Mouse (Mus musculus): Measurements from ENCODE around the gene Apold1.

Gene Apold1

DNA sequence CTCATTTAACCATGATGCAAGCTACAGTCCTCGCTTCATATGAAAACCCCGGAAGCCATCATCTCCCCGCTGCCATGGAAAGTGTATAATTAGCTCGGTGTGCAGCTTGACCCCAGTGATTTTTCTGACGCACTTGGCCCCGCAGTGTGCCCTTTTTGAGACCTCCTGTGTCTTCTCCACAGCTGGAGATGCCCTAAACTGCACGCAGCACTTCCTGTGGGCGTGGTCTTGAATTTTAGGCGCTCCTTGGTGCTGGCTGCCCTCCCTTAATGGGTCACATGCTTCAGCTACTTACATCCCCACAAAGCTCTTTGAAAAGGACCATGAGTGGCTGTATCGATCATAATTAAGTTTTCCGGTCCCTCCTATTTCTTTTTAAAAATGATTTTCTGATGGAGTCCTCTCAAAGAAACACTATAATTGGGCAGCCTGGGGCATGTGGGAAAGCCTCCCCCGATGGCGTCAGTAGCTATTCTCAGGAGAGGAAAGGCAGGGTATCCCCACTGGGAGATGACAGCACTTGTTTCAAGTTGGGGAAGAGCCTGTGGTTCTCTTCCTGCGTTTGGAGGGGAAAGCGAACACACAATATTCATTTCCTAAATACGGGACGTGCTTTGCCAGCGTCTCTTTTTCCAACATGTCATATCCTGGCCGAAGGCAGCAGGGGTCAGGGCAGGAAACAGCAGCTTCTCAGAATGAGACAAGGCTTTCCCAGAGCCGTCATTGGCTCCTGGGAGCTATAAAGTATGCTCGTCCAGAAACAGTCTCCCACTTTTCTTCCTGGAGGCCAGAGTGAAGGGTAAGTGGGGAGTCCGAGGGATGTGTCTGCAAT, at the start of gene Apold1:
TSS of gene Apold1 (plus strand) at position 488 of the 832 bp plus-strand sequence.
- DNase-seq (ENCODE audit: low read depth, low spot score) = no peak

DNA sequence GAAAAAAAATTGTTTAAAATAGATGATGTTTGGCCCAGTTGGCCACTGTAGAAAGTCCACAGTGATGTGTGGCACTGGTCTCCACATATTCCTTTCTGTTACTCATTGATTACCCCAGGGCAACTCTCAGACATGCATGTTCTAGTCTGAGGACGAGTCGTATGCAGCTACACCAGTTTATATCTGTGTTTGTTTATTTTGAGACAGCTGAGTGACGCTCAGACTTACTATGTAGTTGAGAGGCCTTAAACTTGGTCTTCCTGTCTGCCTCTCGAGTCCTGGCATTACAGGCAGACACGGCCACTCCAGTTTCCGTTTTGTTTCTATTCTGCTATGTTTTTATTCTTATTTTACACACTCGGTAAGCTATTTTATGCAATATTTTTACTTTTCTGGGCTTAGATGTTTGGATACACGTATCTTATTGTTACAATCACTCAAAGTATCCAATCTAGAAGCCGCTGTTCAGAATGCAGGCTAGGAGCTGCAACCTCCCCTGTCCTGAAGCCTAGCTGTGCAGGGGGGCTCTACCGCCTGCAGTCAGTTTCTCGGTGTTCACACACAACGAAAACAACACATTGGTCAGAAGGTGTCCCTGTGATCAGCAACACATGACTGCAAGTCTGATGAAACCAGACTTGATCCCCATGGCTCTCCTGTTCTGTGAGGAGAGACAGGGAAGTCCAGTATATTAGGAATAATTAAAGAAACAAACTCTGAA, 48.9 kb upstream of the Apold1 start:
- no peak for DNase-seq (ENCODE audit: low read depth, low spot score)

DNA sequence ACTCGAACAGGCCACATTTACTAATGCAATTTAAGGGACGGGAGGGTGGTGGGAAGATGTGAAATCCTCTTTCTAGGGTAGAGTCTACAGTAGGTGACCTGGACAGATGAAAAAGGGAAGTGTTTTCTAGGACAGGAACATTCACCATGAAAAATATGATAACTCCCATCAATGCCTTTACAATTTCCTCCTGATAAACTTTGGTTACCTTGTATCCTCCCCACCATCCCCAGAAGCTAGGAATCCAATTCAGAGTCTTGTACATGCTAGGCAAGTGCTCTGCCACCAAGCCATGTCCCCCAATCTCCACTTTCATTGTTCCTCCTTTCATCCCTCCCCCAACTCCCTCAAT, 48.3 kb upstream of the Apold1 start:
- no peak for DNase-seq (ENCODE audit: low read depth, low spot score)

DNA sequence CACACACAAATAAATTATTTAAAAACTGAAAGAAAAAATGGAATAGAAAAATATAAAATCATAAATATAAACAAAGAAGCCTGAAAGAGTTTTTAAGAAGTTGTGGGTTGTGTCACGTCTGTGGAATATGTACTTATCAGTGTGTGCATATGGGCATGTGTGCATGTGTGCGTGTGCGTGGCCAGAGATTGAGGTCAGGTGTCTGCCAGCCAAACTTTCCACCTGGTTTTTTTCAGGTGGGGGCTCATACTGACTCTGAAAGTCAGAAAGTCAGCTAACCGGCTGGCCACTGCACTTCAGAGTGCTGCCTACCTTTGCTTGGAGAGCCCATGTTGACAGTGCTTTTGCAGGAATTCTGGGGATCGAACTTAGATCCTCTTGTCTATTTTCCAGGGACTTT, 47.2 kb upstream of the Apold1 start:
- no peak for DNase-seq (ENCODE audit: low read depth, low spot score)

DNA sequence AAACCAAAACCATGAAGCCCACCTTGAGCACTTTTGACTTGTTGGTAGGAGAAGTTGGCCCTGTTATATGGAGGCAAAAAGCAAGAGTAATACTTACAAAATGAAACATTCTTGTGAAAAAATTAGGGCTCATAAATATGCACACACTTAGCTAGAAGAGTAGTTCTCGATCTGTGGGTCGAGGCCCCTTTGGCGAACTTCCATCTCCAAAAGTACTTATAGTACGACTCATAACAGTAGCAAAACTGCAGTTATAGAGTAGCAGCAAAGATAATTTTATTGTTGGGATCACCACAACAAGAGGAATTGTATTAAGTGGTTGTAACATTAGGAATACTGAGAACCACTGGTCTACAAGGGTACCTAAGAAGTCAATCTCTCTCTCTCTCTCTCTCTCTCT, 41.7 kb upstream of the Apold1 start:
- no peak for DNase-seq (ENCODE audit: low read depth, low spot score)

DNA sequence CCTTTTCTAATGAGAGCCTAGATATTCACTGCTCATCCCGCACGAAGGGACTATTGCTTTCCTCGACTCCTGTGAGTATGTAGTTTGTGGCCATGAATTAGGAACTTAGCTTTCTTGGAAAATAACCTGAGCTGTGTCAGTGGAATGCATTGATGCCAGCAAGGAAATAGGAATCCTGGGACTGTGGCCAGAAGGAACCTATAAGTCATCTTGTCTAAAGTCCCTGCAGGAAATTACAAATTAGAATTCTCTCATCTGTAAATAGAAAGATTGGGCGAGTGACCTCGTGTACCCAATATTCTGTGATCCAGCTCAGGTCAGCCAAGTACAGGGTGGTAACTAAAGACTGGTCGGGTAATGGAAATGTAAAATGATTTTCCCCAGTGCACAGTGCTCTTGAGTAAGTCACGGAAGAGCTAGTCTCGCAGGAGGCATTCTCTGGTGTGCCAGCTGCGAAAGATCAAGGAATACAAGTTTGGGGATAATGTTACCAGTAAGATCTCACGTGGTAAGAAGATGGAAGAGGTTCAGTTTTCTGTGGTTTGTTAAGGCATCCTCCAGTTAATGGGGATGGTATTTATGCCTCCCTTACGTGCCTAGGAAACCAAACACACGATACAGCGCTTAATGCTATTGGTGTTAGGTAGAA, 37.6 kb upstream of the Apold1 start:
- DNase-seq (ENCODE audit: low read depth, low spot score) = no peak

DNA sequence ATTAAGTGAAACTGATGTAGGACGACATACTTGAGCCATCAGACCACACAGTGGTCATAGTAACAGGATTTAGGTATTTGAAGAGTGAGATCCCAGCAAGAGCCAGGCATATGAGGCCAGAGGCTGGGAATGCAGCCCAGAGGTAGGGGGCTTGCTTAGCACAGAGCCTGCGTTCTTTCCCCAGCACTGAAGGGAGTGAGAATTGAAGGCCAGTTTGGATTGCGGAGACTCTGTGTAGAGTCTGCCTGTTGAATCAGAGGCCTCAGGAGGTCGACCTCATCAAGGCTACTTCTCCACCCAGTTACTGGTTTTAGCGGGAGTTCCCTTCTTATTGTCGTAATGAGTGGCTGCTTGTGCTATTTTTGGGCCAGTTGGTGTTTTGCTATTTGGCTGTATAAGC, 35.5 kb upstream of the Apold1 start:
- no peak for DNase-seq (ENCODE audit: low read depth, low spot score)

DNA sequence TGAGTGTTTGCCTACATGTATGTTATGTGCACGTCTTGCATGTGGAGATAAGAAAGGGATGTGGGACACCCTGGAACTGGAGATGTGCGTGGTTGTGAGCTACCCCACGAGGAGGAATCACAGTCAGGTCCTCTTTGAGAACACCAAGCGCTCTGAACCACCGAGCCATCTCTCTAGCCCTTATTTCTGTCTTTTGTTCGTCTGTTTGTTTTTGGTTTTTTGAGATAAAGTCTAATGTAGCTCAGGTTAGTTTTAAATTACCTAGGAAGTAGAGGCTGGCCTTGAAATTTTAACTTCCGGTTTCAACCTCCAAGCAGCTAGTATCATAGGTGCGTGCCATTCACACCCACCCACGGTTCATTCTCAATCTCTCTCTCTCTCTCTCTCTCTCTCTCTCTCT, 34.7 kb upstream of the Apold1 start:
- DNase-seq (ENCODE audit: low read depth, low spot score) = no peak

DNA sequence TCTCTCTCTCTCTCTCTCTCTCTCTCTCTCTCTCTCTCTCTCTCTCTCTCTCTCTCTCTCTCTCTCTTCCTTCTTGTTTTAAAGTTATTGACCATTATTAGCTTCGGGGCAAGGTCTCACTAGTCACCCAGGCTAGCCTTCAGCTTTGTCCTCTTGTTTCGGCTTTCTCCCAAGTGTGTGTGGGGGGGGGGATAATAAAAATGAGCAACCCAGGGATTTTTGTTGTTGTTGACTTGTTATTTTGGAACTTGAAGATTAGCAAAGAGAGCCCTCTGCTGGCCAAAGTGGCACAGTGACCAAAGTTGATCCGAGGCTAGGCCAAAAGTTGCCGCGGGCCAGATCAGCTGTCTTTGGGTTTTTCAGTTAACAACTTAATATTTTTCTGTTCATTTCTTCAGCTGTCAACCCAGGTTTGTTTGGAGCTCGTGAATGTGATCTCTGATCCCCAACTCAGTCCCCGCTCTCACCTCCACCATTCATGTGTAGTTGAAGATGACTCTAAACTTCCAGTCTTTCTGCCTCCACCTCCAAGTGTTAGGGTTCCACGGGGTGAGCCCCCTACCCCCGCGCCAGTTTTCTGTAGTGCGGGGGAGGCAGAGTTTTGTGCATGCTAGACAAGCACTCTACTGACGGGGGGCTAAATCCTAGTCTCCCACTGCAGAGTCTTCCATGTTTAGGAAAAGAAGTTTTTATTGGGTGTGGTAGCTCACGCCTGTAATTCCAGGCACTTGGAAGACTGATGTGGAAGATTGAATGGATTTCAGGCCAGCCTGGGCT, 34.0 kb upstream of the Apold1 start:
- DNase-seq (ENCODE audit: low read depth, low spot score) = peak; percentile 37

DNA sequence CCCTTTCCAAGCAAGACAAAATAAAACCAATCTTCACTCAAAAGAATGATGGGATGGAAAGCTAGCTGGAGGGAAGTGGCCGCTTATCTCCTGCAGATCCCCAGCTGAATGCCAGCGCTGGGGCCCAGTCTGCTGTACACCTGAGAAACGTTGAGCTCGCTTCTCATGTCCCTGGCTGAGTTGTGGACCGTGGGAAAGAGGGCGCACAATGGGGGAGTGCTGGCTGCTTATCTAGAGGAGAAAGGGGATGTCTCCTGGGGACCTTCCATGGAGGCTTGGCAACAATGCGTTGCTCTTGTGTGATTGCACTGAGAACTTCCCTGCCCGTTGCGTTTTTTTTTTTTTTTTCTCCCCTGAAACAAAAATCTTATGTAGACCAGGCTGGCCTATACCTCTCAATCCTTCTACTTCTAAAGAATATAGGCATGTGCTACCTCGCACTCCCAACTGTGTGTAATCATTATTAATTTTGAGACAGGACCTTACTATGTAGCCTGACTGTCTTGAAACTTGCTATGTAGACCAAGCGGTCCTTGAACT, 32.9 kb upstream of the Apold1 start:
- DNase-seq (ENCODE audit: low read depth, low spot score) = no peak

DNA sequence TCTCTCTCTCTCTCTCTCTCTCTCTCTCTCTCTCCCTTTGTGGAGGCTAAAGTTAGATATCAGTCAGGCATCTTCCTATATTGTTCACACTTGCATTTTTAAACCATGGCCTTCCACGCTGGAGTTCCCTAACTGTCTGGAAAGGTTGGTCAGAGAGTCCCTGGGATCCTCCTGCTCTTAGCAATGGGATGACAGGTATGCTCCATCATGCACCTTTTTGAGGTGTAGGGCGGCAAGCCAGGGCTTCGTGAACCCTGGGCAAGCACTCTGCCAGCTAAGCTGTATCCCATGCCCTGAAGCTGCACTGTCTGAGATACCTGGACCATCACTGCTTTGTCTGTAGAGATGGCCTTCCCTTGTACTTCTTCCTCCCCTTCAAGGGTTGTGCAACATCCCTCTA, 32.3 kb upstream of the Apold1 start:
- DNase-seq (ENCODE audit: low read depth, low spot score) = no peak

DNA sequence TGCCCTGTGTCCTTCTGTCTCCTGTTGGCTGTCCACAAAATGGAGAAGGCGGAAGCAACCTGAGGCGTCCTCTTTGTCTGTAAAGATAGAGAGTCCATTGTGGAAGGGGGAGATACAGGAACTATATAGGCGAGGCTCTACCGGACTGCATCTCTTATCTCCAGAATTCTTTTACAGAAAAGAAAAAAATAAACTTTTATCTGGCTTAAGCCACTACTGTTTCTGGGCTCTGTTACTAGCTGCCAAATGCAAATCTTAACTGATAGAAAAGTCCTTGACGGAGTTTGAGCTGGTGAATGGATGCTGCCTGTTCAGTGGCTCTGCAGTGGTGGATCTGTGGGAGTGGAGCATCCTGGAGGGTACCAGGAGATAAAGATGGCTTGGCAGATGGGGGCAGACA, 30.2 kb upstream of the Apold1 start:
- DNase-seq (ENCODE audit: low read depth, low spot score) = no peak

DNA sequence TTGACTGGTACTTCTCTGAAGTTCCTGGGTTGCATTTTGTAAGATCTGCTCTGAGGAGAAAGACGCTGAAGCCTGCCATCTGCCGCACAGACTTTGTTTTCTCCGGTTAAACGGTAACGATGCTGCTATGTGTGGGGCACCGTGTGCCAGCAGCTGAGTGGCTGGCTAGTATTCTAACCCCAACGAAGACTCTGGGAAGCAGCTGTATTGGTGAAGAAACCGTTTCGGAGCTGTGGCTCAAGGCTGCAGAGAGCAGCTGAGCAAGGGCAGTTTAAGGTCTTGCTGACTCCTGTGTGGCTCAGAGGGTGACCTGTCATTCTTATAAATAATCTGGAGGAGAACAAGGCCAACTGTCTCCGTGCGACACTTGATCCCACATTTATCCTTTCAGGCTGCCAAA, 27.5 kb upstream of the Apold1 start:
- no peak for DNase-seq (ENCODE audit: low read depth, low spot score)

DNA sequence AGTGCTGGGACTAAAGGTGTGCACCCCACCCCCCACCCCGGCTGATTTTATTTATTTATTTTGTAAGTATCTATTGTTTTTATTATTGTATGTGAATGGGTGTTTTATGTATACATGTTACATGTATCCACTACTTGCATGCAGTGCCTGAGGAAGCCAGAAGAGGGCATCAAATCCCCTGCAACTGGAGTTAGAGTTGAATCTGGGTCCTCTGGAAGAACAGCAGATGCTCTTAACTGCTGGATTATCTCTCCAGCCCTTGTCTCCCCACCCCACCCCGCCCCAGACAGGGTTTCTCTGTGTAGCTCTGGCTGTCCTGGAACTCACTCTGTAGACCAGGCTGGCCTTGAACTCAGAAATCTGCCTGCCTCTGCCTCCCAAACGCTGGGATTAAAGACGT, 25.1 kb upstream of the Apold1 start:
- no peak for DNase-seq (ENCODE audit: low read depth, low spot score)

DNA sequence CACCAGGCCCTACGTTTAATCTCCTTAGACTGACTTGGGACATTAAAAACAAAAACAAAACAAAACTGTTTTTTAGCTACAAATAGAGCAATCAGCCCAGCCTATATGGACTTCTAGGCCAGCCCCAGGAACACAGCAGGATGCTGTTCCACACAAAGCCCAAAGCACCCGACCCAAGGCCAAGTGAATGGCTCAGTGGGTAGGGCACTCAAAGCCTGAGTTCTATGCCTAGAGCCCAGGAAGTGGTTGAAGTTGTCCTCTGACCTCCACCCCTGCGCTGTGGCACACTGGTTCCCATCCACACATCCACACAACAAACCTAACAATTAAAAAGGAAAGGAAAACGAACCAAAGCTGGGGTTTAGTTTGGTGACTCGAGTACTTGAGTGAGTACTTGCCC, 20.2 kb upstream of the Apold1 start:
- DNase-seq (ENCODE audit: low read depth, low spot score) = no peak

DNA sequence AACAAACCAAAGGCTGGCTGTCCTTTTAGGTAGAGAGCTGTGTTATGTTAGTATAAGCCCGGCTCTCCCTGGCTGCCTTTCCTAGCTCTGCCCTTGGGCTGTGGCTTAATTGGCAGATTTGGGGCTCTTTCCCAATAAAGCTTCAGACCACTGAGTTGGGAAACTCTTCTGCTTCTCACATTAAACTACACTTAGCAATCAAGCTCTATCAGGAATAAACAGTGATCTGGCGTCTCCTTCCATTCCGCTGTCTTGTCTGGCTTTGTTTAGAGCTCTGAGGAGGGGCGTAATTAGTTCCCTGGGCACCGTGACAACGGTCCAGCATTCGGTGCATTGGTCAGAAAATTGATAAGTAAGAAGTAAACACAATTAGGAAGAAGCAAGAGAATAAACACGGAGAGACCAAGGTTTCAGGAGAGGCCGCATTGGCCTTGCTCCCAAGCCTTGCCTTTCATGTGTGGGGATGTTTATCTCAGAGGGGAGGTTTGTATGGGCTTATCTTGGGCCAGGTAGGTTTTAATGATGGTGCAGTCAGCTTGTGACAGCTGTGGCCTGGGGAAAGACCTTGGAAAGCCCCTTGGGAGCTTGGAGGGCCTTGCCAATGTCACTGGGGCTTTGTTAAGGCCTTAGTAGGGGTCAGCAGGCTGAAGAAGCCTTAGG, 19.5 kb upstream of the Apold1 start:
- DNase-seq (ENCODE audit: low read depth, low spot score) = no peak

DNA sequence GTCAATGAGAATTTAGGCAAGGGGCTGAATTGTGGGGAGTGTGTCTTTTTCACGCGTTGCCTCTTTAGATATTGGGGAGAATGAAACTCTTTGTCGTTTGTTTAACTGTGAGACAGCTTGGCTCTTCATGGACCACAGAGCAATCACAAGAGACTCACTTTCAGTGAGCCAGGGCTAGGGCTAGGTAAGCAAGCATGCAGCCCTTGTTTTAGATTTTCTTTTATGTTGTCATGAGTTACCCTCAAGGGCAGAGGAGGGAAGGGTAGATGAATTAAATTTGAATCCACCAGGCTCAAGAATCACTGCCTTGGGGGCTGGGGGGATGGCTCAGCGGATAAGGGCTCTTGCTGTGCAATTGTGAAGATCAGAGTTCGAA, 19.0 kb upstream of the Apold1 start:
- DNase-seq (ENCODE audit: low read depth, low spot score) = no peak

DNA sequence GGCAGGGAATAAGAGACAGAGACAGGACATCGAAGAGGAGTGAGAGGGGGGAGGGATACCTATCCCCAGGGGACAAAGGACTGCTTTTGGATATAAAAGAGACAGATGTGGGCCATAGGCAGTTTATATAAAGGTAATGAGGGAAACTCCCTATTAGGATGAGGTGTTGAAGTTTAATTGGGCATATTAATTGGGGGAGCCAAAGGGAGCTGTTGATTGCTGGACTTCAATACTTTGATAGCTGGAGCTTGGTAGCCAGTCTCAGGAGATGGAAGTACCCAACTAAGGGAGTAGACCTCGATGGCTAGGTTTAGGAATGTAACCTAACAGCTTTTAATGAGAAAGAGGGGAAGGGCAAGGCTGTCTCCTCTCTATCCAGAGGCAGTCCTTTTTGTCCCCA, 17.6 kb upstream of the Apold1 start:
- no peak for DNase-seq (ENCODE audit: low read depth, low spot score)

DNA sequence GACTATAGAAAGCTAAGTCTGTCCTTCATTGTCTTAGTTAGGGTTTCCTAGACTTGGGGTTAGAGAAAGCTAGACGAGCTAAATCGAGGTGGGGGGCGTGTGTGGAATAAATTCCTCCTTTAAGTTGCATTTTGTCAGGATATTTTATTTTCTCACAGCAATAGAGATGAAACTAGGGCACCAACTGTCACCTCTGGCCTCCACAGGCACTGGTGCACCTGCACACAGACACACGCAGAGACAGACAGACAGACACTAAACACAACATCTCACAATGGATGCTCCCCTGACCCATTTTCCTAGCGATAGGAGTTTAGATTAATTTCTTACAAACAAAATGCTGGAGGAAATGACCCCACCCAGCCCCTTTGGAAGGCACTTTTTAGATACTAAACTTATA, 14.8 kb upstream of the Apold1 start:
- no peak for DNase-seq (ENCODE audit: low read depth, low spot score)

DNA sequence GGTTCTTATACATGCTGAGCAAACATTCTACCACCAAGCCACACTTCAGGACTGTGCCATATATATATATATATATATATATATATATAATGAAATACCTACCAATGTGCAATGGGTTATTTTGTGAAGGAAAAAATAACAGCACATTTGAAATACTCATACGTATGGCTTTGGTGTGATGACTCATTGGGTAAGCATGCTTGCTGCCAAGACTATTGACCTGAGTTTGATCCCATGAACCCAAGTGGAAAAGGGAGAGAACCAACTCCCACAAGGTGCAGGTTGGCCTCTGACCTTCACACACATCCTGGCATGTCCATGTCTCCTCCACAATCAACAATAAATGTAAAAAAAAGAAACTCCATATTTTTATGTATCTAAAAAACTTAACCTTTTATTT, 13.2 kb upstream of the Apold1 start:
- no peak for DNase-seq (ENCODE audit: low read depth, low spot score)

DNA sequence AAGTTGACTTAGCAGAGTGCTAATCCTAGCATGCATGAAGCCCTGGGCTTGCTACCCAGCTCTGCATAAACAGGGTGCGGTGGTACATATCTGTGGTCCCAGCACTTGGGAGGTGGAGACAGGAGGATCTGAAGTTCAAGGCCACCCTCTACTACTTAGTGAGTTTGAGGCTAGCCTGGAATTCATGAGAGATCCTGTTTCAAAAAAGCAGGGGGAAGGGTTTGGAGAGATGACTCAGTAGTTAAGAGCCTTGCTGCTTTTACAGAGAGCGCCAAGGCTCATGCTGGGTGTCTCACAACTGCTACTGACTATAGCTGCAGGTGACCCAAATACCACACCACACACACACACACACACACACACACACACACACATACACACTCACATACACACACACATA, 12.0 kb upstream of the Apold1 start:
- no peak for DNase-seq (ENCODE audit: low read depth, low spot score)
